Mouse (Mus musculus): ENCODE results near the gene A730009L09Rik.

Gene A730009L09Rik

GRCm38 (mm10) chr16:84559569-84560278, 44.8 kb downstream of the A730009L09Rik start:
- no peak for DNase-seq (ENCODE audit: extremely low spot score, low spot score)

- no peak for DNase-seq (ENCODE audit: extremely low spot score, low spot score)
Observed at GRCm38 (mm10) chr16:84560279-84560602, 45.3 kb downstream of the A730009L09Rik start.
